Mouse (Mus musculus) myocyte (in vitro differentiated cells): Measurements from ENCODE around the gene Arhgef17.

ENCODE experiments used
- CEBPB ChIP-seq: IDR thresholded peaks from 2 replicates; pipeline ENCODE4 v1.6.1; 2011; ENCODE audit warnings: mild to moderate bottlenecking, moderate library complexity; ENCODE audit not compliant: poor library complexity, insufficient read depth, severe bottlenecking
- E2F4 ChIP-seq: IDR thresholded peaks from one replicate; pipeline ENCODE4 v1.6.1; 2011; ENCODE audit warnings: mild to moderate bottlenecking, control low read depth, moderate library complexity; ENCODE audit not compliant: insufficient read depth
- MAX ChIP-seq: IDR thresholded peaks from one replicate; pipeline ENCODE4 v1.6.1; 2011; ENCODE audit warnings: low read depth, mild to moderate bottlenecking, control low read depth
- MYOG ChIP-seq, 3 experiments: IDR thresholded peaks; one replicate each; pipeline ENCODE4 v1.6.1; 2011; ENCODE audit warnings: control low read depth in 2 of 3, low read depth in 2 of 3, mild to moderate bottlenecking in 2 of 3; ENCODE audit not compliant: insufficient read length in 2 of 3, control insufficient read depth in 1 of 3, insufficient read depth in 1 of 3
- POLR2A ChIP-seq: IDR thresholded peaks from one replicate; pipeline ENCODE4 v1.6.1; 2011; ENCODE audit warnings: low read depth, mild to moderate bottlenecking, control low read depth, moderate library complexity; ENCODE audit not compliant: insufficient read length
- POLR2AphosphoS2 ChIP-seq: IDR thresholded peaks from one replicate; pipeline ENCODE4 v1.6.1; 2011; ENCODE audit warnings: low read depth, control low read depth; ENCODE audit not compliant: insufficient read length
- SRF ChIP-seq: IDR thresholded peaks from one replicate; pipeline ENCODE4 v1.6.1; 2011; ENCODE audit warnings: low read depth; ENCODE audit not compliant: control insufficient read depth, insufficient read length
- TCF12 ChIP-seq: IDR thresholded peaks from one replicate; pipeline ENCODE4 v1.6.1; 2011; ENCODE audit warnings: mild to moderate bottlenecking, control low read depth; ENCODE audit not compliant: poor library complexity, insufficient read depth, severe bottlenecking
- TCF3 ChIP-seq: IDR thresholded peaks from one replicate; pipeline ENCODE4 v1.6.1; 2011; ENCODE audit warnings: low read depth, control low read depth; ENCODE audit not compliant: insufficient read length
- USF1 ChIP-seq: IDR thresholded peaks from one replicate; pipeline ENCODE4 v1.6.1; 2011; ENCODE audit warnings: low read depth, mild to moderate bottlenecking, control low read depth, moderate library complexity

DNA sequence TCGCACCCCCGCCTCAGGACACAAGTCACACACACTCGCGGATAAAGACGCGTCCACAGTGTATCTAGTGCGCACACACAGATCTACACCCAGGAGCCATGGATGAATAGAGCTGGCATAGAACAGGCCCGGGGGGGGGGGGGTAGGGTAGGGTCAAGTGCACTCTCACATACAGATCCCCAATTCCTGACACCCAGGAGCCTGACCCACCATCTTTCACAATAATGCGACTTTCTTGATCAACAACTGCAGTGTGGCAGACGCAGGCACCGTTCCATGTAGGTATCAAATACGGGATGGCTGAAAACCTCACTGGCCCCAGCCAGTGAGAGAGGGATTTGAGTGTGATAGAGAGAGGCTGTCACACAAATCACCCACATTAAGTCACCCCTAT lies 37.1 kb downstream of the Arhgef17 start:
- TF ChIP-seq POLR2A (no peak), POLR2AphosphoS2 (no peak), MYOG (IDR thresholded peaks at IDR 0.05; ENCODE audit: control insufficient read depth in 1 of 3, insufficient read depth in 1 of 3, insufficient read length in 2 of 3, low read depth in 2 of 3) (no peak), E2F4 (no peak), SRF (no peak), CEBPB (no peak), MAX (no peak), TCF3 (no peak), USF1 (no peak), TCF12 (no peak)
